29 mouse cellular contexts compared by ENCODE assay signal in genomic region chrX:118814259-118814658, GRCm38 (mm10).
"Had no signal": no experiment of that assay in that cellular context is flagged by ENCODE, and none has a peak within 500 bp of the region (broad histone marks: within the 10 kb centered on the region; RNA-seq: fewer than 3 reads in every experiment).

No protein-coding gene starts in this region.

- H3K9me3 ChIP-seq: heart, embryonic 12.5 days; heart, embryonic 13.5 days; heart, embryonic 15.5 days; hindbrain, embryonic 10.5 days; hindbrain, embryonic 12.5 days; hindbrain, embryonic 13.5 days; hindbrain, embryonic 15.5 days; intestine, embryonic 15.5 days; kidney, embryonic 15.5 days had no signal

- H3K36me3 ChIP-seq: heart, embryonic 12.5 days; heart, embryonic 13.5 days; heart, embryonic 15.5 days; hindbrain, embryonic 10.5 days; hindbrain, embryonic 12.5 days; hindbrain, embryonic 13.5 days; hindbrain, embryonic 15.5 days; intestine, embryonic 15.5 days; kidney, embryonic 15.5 days had no signal

- H3K27ac ChIP-seq: heart, embryonic 13.5 days; heart, embryonic 15.5 days; hindbrain, embryonic 10.5 days; hindbrain, embryonic 12.5 days; hindbrain, embryonic 13.5 days; hindbrain, embryonic 14.5 days; hindbrain, embryonic 15.5 days; hindbrain, postnatal 0 days; intestine, embryonic 15.5 days; kidney, embryonic 15.5 days; kidney, postnatal 0 days; layer of hippocampus, adult 2 months; left cerebral cortex, adult 2 months had no signal

- H3K27me3 ChIP-seq: heart, embryonic 12.5 days; heart, embryonic 13.5 days; heart, embryonic 15.5 days; hindbrain, embryonic 12.5 days; hindbrain, embryonic 13.5 days; hindbrain, embryonic 15.5 days; intestine, embryonic 15.5 days; kidney, embryonic 15.5 days had no signal

- H3K4me3 ChIP-seq: heart, embryonic 12.5 days; heart, embryonic 13.5 days; heart, embryonic 15.5 days; hindbrain, embryonic 10.5 days; hindbrain, embryonic 12.5 days; hindbrain, embryonic 13.5 days; hindbrain, embryonic 15.5 days; intestine, embryonic 15.5 days; kidney, embryonic 15.5 days; layer of hippocampus, adult 2 months; left cerebral cortex, adult 2 months had no signal

- DNase-seq: heart, postnatal 10 days; heart, postnatal 14 days; heart, postnatal 36 days; heart, postnatal 4 days; kidney, adult 11 months; kidney, adult 18-20 months; kidney, adult 2 months; kidney, adult 8-10 months; kidney, adult 9 months; kidney, postnatal 14 days; kidney, postnatal 25 days; kidney, postnatal 36 days; kidney, postnatal 4 days; layer of hippocampus, adult 9-11 months; layer of hippocampus, postnatal 36 days had no signal

- H3K9ac ChIP-seq: heart, embryonic 12.5 days; heart, embryonic 13.5 days; heart, embryonic 15.5 days; hindbrain, embryonic 12.5 days; hindbrain, embryonic 13.5 days; hindbrain, embryonic 14.5 days; hindbrain, embryonic 15.5 days; intestine, embryonic 15.5 days; kidney, embryonic 15.5 days had no signal

- H3K4me1 ChIP-seq: heart, embryonic 12.5 days; heart, embryonic 13.5 days; heart, embryonic 15.5 days; hindbrain, embryonic 10.5 days; hindbrain, embryonic 12.5 days; hindbrain, embryonic 13.5 days; hindbrain, embryonic 15.5 days; intestine, embryonic 15.5 days; kidney, embryonic 15.5 days had no signal
